In genomic region chr8:94012013-94012951, GRCm38 (mm10) we compare ENCODE assay signal across 8 mouse cellular contexts. TPM values are rescaled to one million over a fixed set of nuclear protein-coding genes. Genes with fewer than 3 reads are reported as not detected.
DNase-seq lines count a peak whose midpoint lies in the region; ATAC-seq and TF ChIP-seq lines count a peak whose summit lies in the region.

Gene Amfr (minus strand): TSS chr8:94012842.

- H3K4me3 ChIP-seq in bone marrow macrophage, adult 2 months (ENCODE audit: insufficient read depth, low read length): peak within 1 kb of the TSS; percentile 77
- peak within 1 kb of the TSS; percentile 89 for H3K4me3 ChIP-seq in embryonic fibroblast, embryonic 13.5 days (ENCODE audit: insufficient read depth, low read length)
- peak within 1 kb of the TSS; percentile 95 for H3K4me3 ChIP-seq in kidney, embryonic 14.5 days (ENCODE audit: low read length)
- H3K4me3 ChIP-seq in liver, embryonic 12.5 days: peak within 1 kb of the TSS; percentile 97
- H3K4me3 ChIP-seq in stomach, embryonic 14.5 days (ENCODE audit: low read depth, low read length): peak within 1 kb of the TSS; percentile 94

- peak; percentile 87 for DNase-seq in CD4-positive helper T cell, adult 2 months (ENCODE audit: low read depth, low spot score)
- peak; percentile 61 to 64 for DNase-seq in heart, adult 9 months (ENCODE audit: low spot score in 2 of 2)
- peak; percentile 83 for DNase-seq in naive thymus-derived CD4-positive, alpha-beta T cell, adult 2 months (ENCODE audit: low read depth)

- no peaks in the 10 kb centered on the region for H3K9me3 ChIP-seq in kidney, embryonic 14.5 days (ENCODE audit: control insufficient read depth, low read length)
- no peaks in the 10 kb centered on the region for H3K9me3 ChIP-seq in liver, embryonic 12.5 days (replicated peaks)
- no peaks in the 10 kb centered on the region for H3K9me3 ChIP-seq in stomach, embryonic 14.5 days (ENCODE audit: control insufficient read depth, low read depth, low read length)

- under 1% methylated on average over 91 of the region's 130 CpGs for WGBS in kidney, embryonic 14.5 days
- WGBS in liver, embryonic 12.5 days (ENCODE audit: insufficient replicate concordance): under 1% methylated on average over 103 of the region's 130 CpGs
- WGBS in stomach, embryonic 14.5 days: under 1% methylated on average over 108 of the region's 130 CpGs

- no peaks in the 10 kb centered on the region for H3K27me3 ChIP-seq in kidney, embryonic 14.5 days (ENCODE audit: control insufficient read depth, insufficient read depth, low read length)
- H3K27me3 ChIP-seq in liver, embryonic 12.5 days (replicated peaks): no peaks in the 10 kb centered on the region
- no peaks in the 10 kb centered on the region for H3K27me3 ChIP-seq in stomach, embryonic 14.5 days (ENCODE audit: control insufficient read depth, insufficient read depth, low read length)

- TF ChIP-seq POLR2A in bone marrow macrophage, adult 2 months (IDR thresholded peaks at IDR 0.05; ENCODE audit: borderline replicate concordance, low read depth, low read length): no peak
- peak; percentile 50 for TF ChIP-seq POLR2A in embryonic fibroblast, embryonic 13.5 days (IDR thresholded peaks at IDR 0.05; ENCODE audit: low read depth, low read length)

- peak; percentile 93 for ATAC-seq in kidney, embryonic 14.5 days (ENCODE audit: low FRiP score, low TSS enrichment)
- peak; percentile 92 for ATAC-seq in liver, embryonic 12.5 days
- peak; percentile 91 for ATAC-seq in stomach, embryonic 14.5 days (ENCODE audit: insufficient number of reproducible peaks, insufficient read depth, low FRiP score, low read depth)

- peak within 1 kb of the TSS; percentile 69 for H3K4me2 ChIP-seq in kidney, embryonic 14.5 days (replicated peaks; ENCODE audit: low read depth, low read length)
- H3K4me2 ChIP-seq in liver, embryonic 12.5 days: peak within 1 kb of the TSS; percentile 100
- H3K4me2 ChIP-seq in stomach, embryonic 14.5 days (replicated peaks; ENCODE audit: low read depth, low read length): peak within 1 kb of the TSS; percentile 87

- H3K4me1 ChIP-seq in bone marrow macrophage, adult 2 months (ENCODE audit: control insufficient read depth, insufficient read depth, low read length): peaks cover 12% of the 10 kb centered on the region
- H3K4me1 ChIP-seq in embryonic fibroblast, embryonic 13.5 days (ENCODE audit: control insufficient read depth, insufficient read depth, low read length): peaks cover 11% of the 10 kb centered on the region
- peaks cover 21% of the 10 kb centered on the region; the same call in 1 of the 2 replicates for H3K4me1 ChIP-seq in kidney, embryonic 14.5 days (ENCODE audit: control insufficient read depth, insufficient read depth, low read length)
- H3K4me1 ChIP-seq in liver, embryonic 12.5 days: peaks cover 57% of the 10 kb centered on the region
- H3K4me1 ChIP-seq in stomach, embryonic 14.5 days (ENCODE audit: control insufficient read depth, insufficient read depth, low read length): peaks cover 20% of the 10 kb centered on the region

- no peaks in the 10 kb centered on the region for H3K36me3 ChIP-seq in kidney, embryonic 14.5 days (ENCODE audit: control insufficient read depth, insufficient read depth, low read length)
- peaks cover 15% of the 10 kb centered on the region for H3K36me3 ChIP-seq in liver, embryonic 12.5 days
- no peaks in the 10 kb centered on the region for H3K36me3 ChIP-seq in stomach, embryonic 14.5 days (ENCODE audit: control insufficient read depth, insufficient read depth, low read length)

- H3K27ac ChIP-seq in bone marrow macrophage, adult 2 months (ENCODE audit: insufficient read depth, low read depth, low read length): peak within 1 kb of the TSS; percentile 73
- peak within 1 kb of the TSS; percentile 88 for H3K27ac ChIP-seq in embryonic fibroblast, embryonic 13.5 days (ENCODE audit: insufficient read depth, low read length)
- H3K27ac ChIP-seq in kidney, embryonic 14.5 days (ENCODE audit: low read depth, low read length): peak within 1 kb of the TSS; percentile 91
- H3K27ac ChIP-seq in liver, embryonic 12.5 days: peak within 1 kb of the TSS; percentile 98
- peak within 1 kb of the TSS; percentile 93 for H3K27ac ChIP-seq in stomach, embryonic 14.5 days (ENCODE audit: low read length)

- no peak for TF ChIP-seq CTCF in bone marrow macrophage, adult 2 months (IDR thresholded peaks at IDR 0.05; ENCODE audit: low read depth, low read length)
- no peak for TF ChIP-seq CTCF in embryonic fibroblast, embryonic 13.5 days (IDR thresholded peaks at IDR 0.05; ENCODE audit: borderline replicate concordance, insufficient read depth, low read length)

- H3K9ac ChIP-seq in kidney, embryonic 14.5 days (ENCODE audit: low read depth, low read length): peak within 1 kb of the TSS; percentile 98
- H3K9ac ChIP-seq in liver, embryonic 12.5 days: peak within 1 kb of the TSS; percentile 99
- H3K9ac ChIP-seq in stomach, embryonic 14.5 days (replicated peaks; ENCODE audit: low read depth, low read length): peak within 1 kb of the TSS; percentile 96

RNA-seq across cellular contexts. Expression of gene Amfr, which starts in this region (rescaled TPM):
- 62.2 and 84.7 TPM in 2 replicates for polyA plus RNA-seq in bone marrow macrophage, adult 2 months (2012; ENCODE audit: insufficient read depth, insufficient read length, missing spikeins)
- polyA plus RNA-seq in embryonic fibroblast, embryonic 13.5 days (2011; ENCODE audit: insufficient read length, low read depth, missing spikeins): 91.0 and 96.3 TPM in 2 replicates
- polyA plus RNA-seq in kidney, embryonic 14.5 days (2014; fragmentation: Nextera tagmentation; extraction: Ambion mirVana): 34.0 and 49.7 TPM in 2 replicates
- 78.1 and 79.9 TPM in 2 replicates for polyA plus RNA-seq in liver, embryonic 12.5 days (2016; fragmentation: Nextera tagmentation; extraction: Ambion mirVana)
- polyA plus RNA-seq in stomach, embryonic 14.5 days (2014; fragmentation: Nextera tagmentation; extraction: Ambion mirVana): 41.9 and 46.3 TPM in 2 replicates

Comparison
In these comparisons a context has a peak if more than half of its experiments do, and no peak if none do; other contexts are left out.
1. Peak in every context shown above with its lines: DNase-seq, ATAC-seq, H3K4me3 ChIP-seq and H3K27ac ChIP-seq.